Mouse (Mus musculus) limb, embryonic 14.5 days (tissue): ENCODE results near the gene Lbp. TPM values are rescaled to one million over a fixed set of nuclear protein-coding genes. Genes with fewer than 3 reads are reported as not detected.

Source experiments
- ATAC-seq: fragments of 200-750 bp; cut with Nextera tagmentation; 2 replicates; pipeline ENCODE4 v1.8.0; 2017; ENCODE audit warnings: low read depth, moderate number of reproducible peaks, moderate TSS enrichment; ENCODE audit not compliant: low FRiP score
- DNase-seq: peaks from one replicate; pipeline ENCODE4 v3.0.0-alpha.2; 2015; ENCODE audit warnings: low spot score
- H3K27ac ChIP-seq: fragments of 300-500 bp; sonication (generic); replicated peaks from 2 replicates; pipeline ENCODE4 v1.5.1; 2014; ENCODE audit warnings: low read depth, mild to moderate bottlenecking, low read length, moderate library complexity, mixed read lengths
- H3K27me3 ChIP-seq: fragments of 300-500 bp; sonication (generic); 2 replicates; pipeline ENCODE4 v1.6.1; 2014; ENCODE audit warnings: low read length, mixed read lengths; ENCODE audit not compliant: control insufficient read depth, insufficient read depth
- H3K36me3 ChIP-seq: fragments of 300-500 bp; sonication (generic); 2 replicates; pipeline ENCODE4 v1.6.1; 2014; ENCODE audit warnings: mild to moderate bottlenecking, low read length, moderate library complexity, mixed read lengths; ENCODE audit not compliant: control insufficient read depth, insufficient read depth
- H3K4me1 ChIP-seq: fragments of 300-500 bp; sonication (generic); 2 replicates; pipeline ENCODE4 v1.6.1; 2014; ENCODE audit warnings: antibody characterized with exemption, low read length, mixed read lengths; ENCODE audit not compliant: control insufficient read depth, insufficient read depth
- H3K4me2 ChIP-seq: fragments of 300-500 bp; sonication (generic); replicated peaks from 2 replicates; pipeline ENCODE4 v1.6.1; 2014; ENCODE audit warnings: low read depth, mild to moderate bottlenecking, low read length, moderate library complexity; ENCODE audit not compliant: severe bottlenecking
- H3K4me3 ChIP-seq: fragments of 300-500 bp; sonication (generic); replicated peaks from 2 replicates; pipeline ENCODE4 v1.5.1; 2014; ENCODE audit warnings: low read length
- H3K9ac ChIP-seq: fragments of 300-500 bp; sonication (generic); 2 replicates; pipeline ENCODE4 v1.6.1; 2014; ENCODE audit warnings: mild to moderate bottlenecking, low read depth, low read length, moderate library complexity; ENCODE audit not compliant: severe bottlenecking
- H3K9me3 ChIP-seq: fragments of 300-500 bp; sonication (generic); 2 replicates; pipeline ENCODE4 v1.6.1; 2016; ENCODE audit warnings: low read length; ENCODE audit not compliant: control insufficient read depth
- POLR2A ChIP-seq: fragments of 200-500 bp; IDR thresholded peaks from 2 replicates; pipeline ENCODE4 v1.8.0; 2012; ENCODE audit warnings: inconsistent platforms, mild to moderate bottlenecking, moderate library complexity, borderline replicate concordance; ENCODE audit not compliant: insufficient read depth, insufficient read length; ENCODE audit errors: extremely low read depth
- WGBS: fragments of 180-500 bp; shearing (Covaris S2); extraction: QIAGEN DNeasy Blood & Tissue Kit; methylation state at CpG from one replicate; pipeline ENCODE4 v1.1.7; 2014; 5-methylcytosine and 5-hydroxymethylcytosine counted together
- polyA plus RNA-seq, 2 experiments: library from polyadenylated mRNA; depleted of rRNA in 1 of 2; stranded (reverse) in 1 of 2; unstranded in 1 of 2; fragments of >200 nt; fragmentation: Nextera tagmentation in 1 of 2; extraction: Ambion mirVana in 1 of 2; gene quantifications; 2 replicates each; pipeline versions ENCODE4 v1.2.1 to v1.2.3; 2012 to 2014

The Lbp gene
- polyA plus RNA-seq, 2 experiments, result 3.7 to 5.6 TPM

GRCm38 (mm10) chr2:158360873-158361677 lies 54.8 kb downstream of the Lbp start:
- no peaks in the 10 kb centered on the region for H3K27me3 ChIP-seq
- under 1% methylated on average over 37 of the region's 41 CpGs for WGBS
- H3K4me3 ChIP-seq, result peak overlapping the region; percentile 80
- ATAC-seq (peak; percentile 91), DNase-seq (peak; percentile 92)
- H3K27ac ChIP-seq, result peak overlapping the region; percentile 75
- H3K36me3 ChIP-seq, result peaks cover 43% of the 10 kb centered on the region
- peak overlapping the region; percentile 72 for H3K4me2 ChIP-seq
- H3K9me3 ChIP-seq, result no peaks in the 10 kb centered on the region
- H3K4me1 ChIP-seq, result peaks cover 8% of the 10 kb centered on the region
- peak overlapping the region; percentile 94 for H3K9ac ChIP-seq
- TF ChIP-seq POLR2A, result peak; percentile 93; the same call in 1 of the 2 replicates

- peak overlapping the region; percentile 65 for H3K27ac ChIP-seq
- peak overlapping the region; percentile 72 for H3K4me2 ChIP-seq
- ATAC-seq, result peak; percentile 45; the same call in 1 of the 2 replicates
- H3K27me3 ChIP-seq, result no peaks in the 10 kb centered on the region
- peaks cover 8% of the 10 kb centered on the region for H3K4me1 ChIP-seq
- H3K36me3 ChIP-seq, result peaks cover 36% of the 10 kb centered on the region
- 35% methylated on average over 8 of the region's 8 CpGs for WGBS
- peak overlapping the region; percentile 94 for H3K9ac ChIP-seq
- no peak for TF ChIP-seq POLR2A
- H3K9me3 ChIP-seq, result no peaks in the 10 kb centered on the region
- DNase-seq, result peak; percentile 35
- peak overlapping the region; percentile 80; the same call in 1 of the 2 replicates for H3K4me3 ChIP-seq
Observed at GRCm38 (mm10) chr2:158361678-158362320, 55.5 kb downstream of the Lbp start.

GRCm38 (mm10) chr2:158364175-158364574 lies 57.9 kb downstream of the Lbp start:
- H3K4me3 ChIP-seq, result no peak overlapping the region
- H3K4me1 ChIP-seq, result peaks cover 8% of the 10 kb centered on the region
- no peak for ATAC-seq
- peaks cover 12% of the 10 kb centered on the region for H3K36me3 ChIP-seq
- H3K4me2 ChIP-seq, result no peak overlapping the region
- no peak overlapping the region for H3K27ac ChIP-seq
- H3K9ac ChIP-seq, result no peak overlapping the region
- WGBS, result 86% methylated on average over 4 of the region's 4 CpGs
- no peaks in the 10 kb centered on the region for H3K27me3 ChIP-seq
- DNase-seq, result no peak
- no peaks in the 10 kb centered on the region for H3K9me3 ChIP-seq
- no peak for TF ChIP-seq POLR2A

GRCm38 (mm10) chr2:158365099-158365850 lies 59.0 kb downstream of the Lbp start:
- H3K9ac ChIP-seq, result no peak overlapping the region
- no peak overlapping the region for H3K27ac ChIP-seq
- ATAC-seq (no peak), DNase-seq (no peak)
- 77% methylated on average over 12 of the region's 12 CpGs for WGBS
- no peak overlapping the region for H3K4me2 ChIP-seq
- H3K9me3 ChIP-seq, result no peaks in the 10 kb centered on the region
- peaks cover 2% of the 10 kb centered on the region for H3K4me1 ChIP-seq
- H3K27me3 ChIP-seq, result no peaks in the 10 kb centered on the region
- no peak for TF ChIP-seq POLR2A
- peaks cover 1% of the 10 kb centered on the region for H3K36me3 ChIP-seq
- H3K4me3 ChIP-seq, result no peak overlapping the region

- Histone ChIP-seq H3K36me3 (no peaks in the 10 kb centered on the region), H3K4me1 (no peaks in the 10 kb centered on the region), H3K9ac (no peak overlapping the region), H3K4me3 (no peak overlapping the region), H3K27me3 (no peaks in the 10 kb centered on the region), H3K27ac (no peak overlapping the region), H3K4me2 (no peak overlapping the region), H3K9me3 (no peaks in the 10 kb centered on the region)
- no peak for ATAC-seq
- 89% methylated on average over 5 of the region's 5 CpGs for WGBS
- no peak for TF ChIP-seq POLR2A
- DNase-seq, result no peak
Observed at GRCm38 (mm10) chr2:158367654-158368053, 61.4 kb downstream of the Lbp start.
